Mouse (Mus musculus): ENCODE data around the gene Ifnab. TPM values are rescaled to one million over a fixed set of nuclear protein-coding genes. Genes with fewer than 3 reads are reported as not detected.

Ifnab gene
- total and polyA plus RNA-seq, 3 experiments, result not detected

DNA sequence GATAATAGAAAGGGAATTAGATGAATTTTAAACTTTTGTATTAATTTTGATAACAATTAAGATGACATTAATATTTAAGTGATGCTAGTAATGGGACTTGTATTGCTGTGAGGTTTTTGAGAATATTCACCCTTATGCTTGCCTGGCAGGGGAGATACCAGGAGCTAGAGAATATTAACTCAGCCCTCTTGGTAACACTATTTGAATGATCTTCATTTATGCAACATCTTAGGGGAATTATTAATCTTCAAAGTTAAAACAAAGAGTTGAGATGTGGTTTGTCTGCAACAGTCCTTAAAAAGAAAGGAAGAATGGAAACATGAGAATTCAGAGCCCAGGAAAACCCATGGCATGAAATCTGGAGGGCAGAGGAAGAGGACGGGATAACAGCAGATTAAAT lies 8.1 kb upstream of the Ifnab start:
- Histone ChIP-seq H3K4me2 (ENCODE audit: insufficient read depth, low read depth, poor library complexity, severe bottlenecking) (no peak overlapping the region), H3K9me3 (replicated peaks; ENCODE audit: low read length) (no peaks in the 10 kb centered on the region), H3K36me3 (replicated peaks in 1 of 2; ENCODE audit: control insufficient read depth in 1 of 2, insufficient read depth in 1 of 2, low read length in 1 of 2) (no peaks in the 10 kb centered on the region), H3K27me3 (replicated peaks) (peaks cover 5% of the 10 kb centered on the region), H3K9ac (ENCODE audit: insufficient read depth, low read depth) (no peak overlapping the region), H3K27ac (ENCODE audit: insufficient read depth, low read depth) (no peak overlapping the region), H3K79me2 (replicated peaks; ENCODE audit: control insufficient read depth, extremely low read depth, insufficient read depth, poor library complexity, severe bottlenecking) (no peaks in the 10 kb centered on the region), H3K4me3 (replicated peaks in 1 of 3; ENCODE audit: low read depth in 2 of 3, low read length in 2 of 3, poor library complexity in 1 of 3) (no peak overlapping the region), H3K4me1 (ENCODE audit: control insufficient read depth in 1 of 2, insufficient read depth in 2 of 2) (peaks cover 6 to 26% of the 10 kb centered on the region in 2 experiments)
- in situ Hi-C loops (cut with MboI; ENCODE audit: low pct_ligation_motif_present, low pct_unique_long_range_greater_than_20kb, low sequenced_read_pairs) (no loop called here), dilution Hi-C loops (cut with MboI; ENCODE audit: extremely low pct_ligation_motif_present, extremely low pct_unique_long_range_greater_than_20kb, low sequenced_read_pairs) (no loop called here)
- TF ChIP-seq TBP (conservative IDR thresholded peaks at IDR 0.05; ENCODE audit: low read depth, low read length) (no peak), SIN3A (IDR thresholded peaks at IDR 0.05; ENCODE audit: low read length) (no peak), PAX5 (IDR thresholded peaks at IDR 0.05; ENCODE audit: low read length) (no peak), MEF2A (IDR thresholded peaks at IDR 0.05; ENCODE audit: borderline replicate concordance, low read depth, low read length) (no peak), NRF1 (IDR thresholded peaks at IDR 0.05; ENCODE audit: low read depth, low read length) (no peak), ETS1 (conservative IDR thresholded peaks at IDR 0.05; ENCODE audit: low read depth, low read length) (no peak), MXI1 (IDR thresholded peaks at IDR 0.05; ENCODE audit: low read depth, low read length) (no peak), IRF4 (IDR thresholded peaks at IDR 0.05; ENCODE audit: low read depth, low read length) (no peak), CTCF (conservative IDR thresholded peaks at IDR 0.05 in 1 of 2, IDR thresholded peaks at IDR 0.05 in 1 of 2; ENCODE audit: low read depth in 2 of 2, low read length in 2 of 2) (no peak), POLR2AphosphoS2 (IDR thresholded peaks at IDR 0.05; ENCODE audit: low read depth, low read length) (no peak), MAZ (IDR thresholded peaks at IDR 0.05; ENCODE audit: low read depth, low read length) (no peak), ZKSCAN1 (IDR thresholded peaks at IDR 0.05; ENCODE audit: borderline replicate concordance, low read depth, low read length) (no peak), TCF12 (IDR thresholded peaks at IDR 0.05; ENCODE audit: low read depth, low read length) (no peak)
- DNase-seq (ENCODE audit: extremely low read depth), result no peak

DNA sequence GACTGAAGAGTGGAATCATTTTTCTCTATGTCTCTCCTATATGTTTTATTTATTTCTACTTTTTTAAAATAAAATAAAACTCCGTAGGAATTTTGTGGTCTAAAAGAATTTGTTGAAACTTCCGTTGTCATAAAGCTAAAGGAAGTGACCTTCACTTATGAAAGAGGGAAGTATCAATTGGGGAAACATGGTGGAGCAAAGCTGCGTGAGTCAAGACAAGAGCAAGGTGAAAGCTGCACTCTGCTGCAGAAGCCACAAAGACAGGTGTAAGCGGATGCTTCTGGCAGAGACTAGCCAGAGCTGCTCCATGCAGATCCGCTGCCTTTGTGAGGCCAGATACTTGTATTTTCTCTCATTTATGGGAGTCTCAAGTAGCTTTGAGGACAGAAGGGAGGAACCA lies 7.6 kb upstream of the Ifnab start:
- Histone ChIP-seq H3K36me3 (replicated peaks in 1 of 2; ENCODE audit: control insufficient read depth in 1 of 2, insufficient read depth in 1 of 2, low read length in 1 of 2) (no peaks in the 10 kb centered on the region), H3K9me3 (replicated peaks; ENCODE audit: low read length) (no peaks in the 10 kb centered on the region), H3K4me2 (ENCODE audit: insufficient read depth, low read depth, poor library complexity, severe bottlenecking) (0 out of 2 replicates have a peak overlapping the region, but pooled peaks have one; percentile 22), H3K9ac (ENCODE audit: insufficient read depth, low read depth) (no peak overlapping the region), H3K27ac (ENCODE audit: insufficient read depth, low read depth) (no peak overlapping the region), H3K4me1 (ENCODE audit: control insufficient read depth in 1 of 2, insufficient read depth in 2 of 2) (peaks cover 6 to 30% of the 10 kb centered on the region in 2 experiments), H3K27me3 (replicated peaks) (peaks cover 7% of the 10 kb centered on the region), H3K4me3 (replicated peaks in 1 of 3; ENCODE audit: low read depth in 2 of 3, low read length in 2 of 3, poor library complexity in 1 of 3) (no peak overlapping the region), H3K79me2 (replicated peaks; ENCODE audit: control insufficient read depth, extremely low read depth, insufficient read depth, poor library complexity, severe bottlenecking) (no peaks in the 10 kb centered on the region)
- dilution Hi-C loops (cut with MboI; ENCODE audit: extremely low pct_ligation_motif_present, extremely low pct_unique_long_range_greater_than_20kb, low sequenced_read_pairs) (no loop called here), in situ Hi-C loops (cut with MboI; ENCODE audit: low pct_ligation_motif_present, low pct_unique_long_range_greater_than_20kb, low sequenced_read_pairs) (no loop called here)
- DNase-seq (ENCODE audit: extremely low read depth), result no peak
- TF ChIP-seq ETS1 (conservative IDR thresholded peaks at IDR 0.05; ENCODE audit: low read depth, low read length) (no peak), TBP (conservative IDR thresholded peaks at IDR 0.05; ENCODE audit: low read depth, low read length) (no peak), MEF2A (IDR thresholded peaks at IDR 0.05; ENCODE audit: borderline replicate concordance, low read depth, low read length) (no peak), BHLHE40 (IDR thresholded peaks at IDR 0.05; ENCODE audit: low read depth, low read length) (0 out of 2 replicates have a peak, but pooled peaks have one; percentile 13), POLR2AphosphoS2 (IDR thresholded peaks at IDR 0.05; ENCODE audit: low read depth, low read length) (no peak), TCF12 (IDR thresholded peaks at IDR 0.05; ENCODE audit: low read depth, low read length) (0 out of 2 replicates have a peak, but pooled peaks have one; percentile 25), MAX (IDR thresholded peaks at IDR 0.05; ENCODE audit: low read length) (no peak), EP300 (IDR thresholded peaks at IDR 0.05; ENCODE audit: low read length) (peak; percentile 52), IRF4 (IDR thresholded peaks at IDR 0.05; ENCODE audit: low read depth, low read length) (no peak)

Data from CH12.LX (cell line).